In the genomic region with DNA sequence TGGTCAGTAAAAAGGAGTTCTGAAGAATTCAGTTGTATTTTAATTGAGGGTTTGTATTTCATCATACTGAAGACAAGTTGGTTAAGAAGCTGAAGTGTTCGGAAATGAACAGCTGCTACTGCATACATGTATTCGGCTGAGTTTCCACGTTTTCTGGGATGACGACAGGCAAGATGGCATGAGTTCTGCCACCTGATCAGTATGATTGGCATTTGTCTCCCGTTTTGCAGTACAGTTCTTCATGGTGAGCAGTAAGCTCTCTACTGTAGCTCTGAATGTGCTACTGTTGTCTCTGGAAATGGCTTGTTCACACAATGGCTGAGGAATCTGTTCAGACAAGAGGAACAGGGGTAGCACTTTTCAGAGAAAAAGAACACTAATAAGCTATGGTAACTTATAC, we compare ENCODE assay signal across 20 mouse cellular contexts. TPM values are rescaled to one million over a fixed set of nuclear protein-coding genes. Genes with fewer than 3 reads are reported as not detected.
DNase-seq lines count a peak whose midpoint lies in the region; ATAC-seq and TF ChIP-seq lines count a peak whose summit lies in the region.
"Had no signal": no experiment of that assay in that cellular context is flagged by ENCODE, and none has a peak within 500 bp of the region (broad histone marks: within the 10 kb centered on the region; RNA-seq: fewer than 3 reads in every experiment).

No protein-coding gene starts in this region.

- no peak overlapping the region for H3K4me3 ChIP-seq in forebrain, embryonic 14.5 days (ENCODE audit: low read depth, low read length)
- no peak overlapping the region for H3K4me3 ChIP-seq in forebrain, embryonic 11.5 days (ENCODE audit: low read depth, low read length)
- H3K4me3 ChIP-seq in forebrain, postnatal 0 days (ENCODE audit: low read depth, low read length), result no peak overlapping the region
- no peak overlapping the region for H3K4me3 ChIP-seq in forebrain, embryonic 10.5 days
- H3K4me3 ChIP-seq: embryonic facial prominence, embryonic 10.5 days; embryonic facial prominence, embryonic 12.5 days; forebrain, embryonic 15.5 days had no signal

- peak; percentile 10 for DNase-seq in forebrain, embryonic 14.5 days (ENCODE audit: low spot score)
- DNase-seq in forebrain, embryonic 11.5 days (ENCODE audit: low spot score), result no peak
- DNase-seq in forebrain, postnatal 0 days, result peak; percentile 58
- no peak for DNase-seq in forebrain, embryonic 10.5 days (ENCODE audit: extremely low spot score, low spot score)
- DNase-seq in ovary, postnatal 14 days (ENCODE audit: low spot score), result no peak
- DNase-seq: adrenal gland, adult 2 months; adrenal gland, postnatal 10 days; adrenal gland, postnatal 25 days; B cell, adult 2 months; cerebellum, adult 11-12 months; cerebellum, adult 2 months; cerebellum, adult 9-10 months; cerebellum, postnatal 10 days; cerebellum, postnatal 25 days had no signal

- ATAC-seq in forebrain, embryonic 14.5 days, result no peak
- no peak for ATAC-seq in forebrain, embryonic 11.5 days (replicated peaks; ENCODE audit: low FRiP score)
- ATAC-seq in forebrain, postnatal 0 days, result peak; percentile 58
- ATAC-seq: CD4-positive, CD25-positive, alpha-beta regulatory T cell, adult 4 months; forebrain, embryonic 15.5 days had no signal

- no peaks in the 10 kb centered on the region for H3K9me3 ChIP-seq in forebrain, embryonic 14.5 days (replicated peaks; ENCODE audit: control insufficient read depth, low read length)
- H3K9me3 ChIP-seq in forebrain, embryonic 11.5 days (ENCODE audit: control insufficient read depth, low read length), result no peaks in the 10 kb centered on the region
- H3K9me3 ChIP-seq in forebrain, postnatal 0 days (ENCODE audit: low read length), result no peaks in the 10 kb centered on the region
- no peaks in the 10 kb centered on the region for H3K9me3 ChIP-seq in forebrain, embryonic 10.5 days
- H3K9me3 ChIP-seq: embryonic facial prominence, embryonic 10.5 days; embryonic facial prominence, embryonic 12.5 days; forebrain, embryonic 15.5 days; G1E had no signal

- no peak overlapping the region for H3K9ac ChIP-seq in forebrain, embryonic 14.5 days (ENCODE audit: low read length)
- no peak overlapping the region for H3K9ac ChIP-seq in forebrain, embryonic 11.5 days (ENCODE audit: low read length)
- no peak overlapping the region for H3K9ac ChIP-seq in forebrain, postnatal 0 days
- H3K9ac ChIP-seq: embryonic facial prominence, embryonic 12.5 days; forebrain, embryonic 15.5 days had no signal

- no peak for TF ChIP-seq CTCF in forebrain, postnatal 0 days (IDR thresholded peaks at IDR 0.05; ENCODE audit: low read depth)

- H3K4me1 ChIP-seq in forebrain, embryonic 14.5 days (ENCODE audit: control insufficient read depth, insufficient read depth, low read length), result no peaks in the 10 kb centered on the region
- no peaks in the 10 kb centered on the region for H3K4me1 ChIP-seq in forebrain, embryonic 11.5 days (replicated peaks; ENCODE audit: control insufficient read depth, insufficient read depth, low read length)
- no peaks in the 10 kb centered on the region for H3K4me1 ChIP-seq in forebrain, postnatal 0 days (ENCODE audit: insufficient read depth)
- H3K4me1 ChIP-seq in forebrain, embryonic 10.5 days, result 0 out of 2 replicates have a peak, but pooled peaks cover 2% of the 10 kb centered on the region
- H3K4me1 ChIP-seq: embryonic facial prominence, embryonic 12.5 days; forebrain, embryonic 15.5 days had no signal

- no peak overlapping the region for H3K4me2 ChIP-seq in forebrain, embryonic 14.5 days (ENCODE audit: low read length)
- H3K4me2 ChIP-seq in forebrain, embryonic 11.5 days (ENCODE audit: low read depth, low read length, severe bottlenecking), result no peak overlapping the region
- no peak overlapping the region for H3K4me2 ChIP-seq in forebrain, postnatal 0 days (ENCODE audit: low read depth)
- H3K4me2 ChIP-seq: embryonic facial prominence, embryonic 12.5 days; forebrain, embryonic 15.5 days had no signal

- 76% methylated on average over 5 of the region's 5 CpGs for WGBS in forebrain, embryonic 14.5 days
- 89% methylated on average over 5 of the region's 5 CpGs for WGBS in forebrain, embryonic 11.5 days
- WGBS in forebrain, postnatal 0 days, result 56% methylated on average over 5 of the region's 5 CpGs
- WGBS in forebrain, embryonic 10.5 days, result 96% methylated on average over 5 of the region's 5 CpGs

- no peaks in the 10 kb centered on the region for H3K27me3 ChIP-seq in forebrain, embryonic 14.5 days (replicated peaks; ENCODE audit: control insufficient read depth, insufficient read depth, low read length)
- no peaks in the 10 kb centered on the region for H3K27me3 ChIP-seq in forebrain, embryonic 11.5 days (ENCODE audit: control insufficient read depth, insufficient read depth, low read length)
- H3K27me3 ChIP-seq in forebrain, postnatal 0 days (ENCODE audit: insufficient read depth, low read length), result no peaks in the 10 kb centered on the region
- no peaks in the 10 kb centered on the region for H3K27me3 ChIP-seq in forebrain, embryonic 10.5 days (ENCODE audit: poor library complexity, severe bottlenecking)
- H3K27me3 ChIP-seq: CH12.LX; embryonic facial prominence, embryonic 12.5 days; forebrain, embryonic 15.5 days had no signal

- H3K36me3 ChIP-seq in forebrain, embryonic 14.5 days (ENCODE audit: control insufficient read depth, insufficient read depth, low read length), result no peaks in the 10 kb centered on the region
- no peaks in the 10 kb centered on the region for H3K36me3 ChIP-seq in forebrain, embryonic 11.5 days (ENCODE audit: control insufficient read depth, insufficient read depth, low read length)
- no peaks in the 10 kb centered on the region for H3K36me3 ChIP-seq in forebrain, postnatal 0 days (ENCODE audit: insufficient read depth)
- no peaks in the 10 kb centered on the region for H3K36me3 ChIP-seq in forebrain, embryonic 10.5 days (replicated peaks)
- H3K36me3 ChIP-seq: embryonic facial prominence, embryonic 10.5 days; embryonic facial prominence, embryonic 12.5 days; forebrain, embryonic 15.5 days; G1E had no signal

- no peak overlapping the region for H3K27ac ChIP-seq in forebrain, embryonic 14.5 days (ENCODE audit: low read depth, low read length)
- no peak overlapping the region for H3K27ac ChIP-seq in forebrain, embryonic 11.5 days (ENCODE audit: low read depth, low read length)
- no peak overlapping the region for H3K27ac ChIP-seq in forebrain, postnatal 0 days (ENCODE audit: low read depth, low read length)
- H3K27ac ChIP-seq in forebrain, embryonic 10.5 days, result no peak overlapping the region
- H3K27ac ChIP-seq: embryonic facial prominence, embryonic 10.5 days; embryonic facial prominence, embryonic 12.5 days; forebrain, embryonic 15.5 days had no signal

RNA-seq across cellular contexts. Expression of a gene that starts 50.3 kb away (rescaled TPM):
- polyA plus RNA-seq in forebrain, embryonic 14.5 days (2014; fragmentation: Nextera tagmentation; extraction: Ambion mirVana), result 15.2 and 20.3 TPM in 2 replicates
- 34.3 and 35.3 TPM in 2 replicates for polyA plus RNA-seq in forebrain, embryonic 11.5 days (2014; fragmentation: Nextera tagmentation; extraction: Ambion mirVana)
- total RNA-seq in forebrain, postnatal 0 days (2014; rRNA removed), result 19.1 and 30.9 TPM in 2 replicates
- polyA plus RNA-seq in forebrain, postnatal 0 days (2015; fragmentation: Nextera tagmentation; extraction: Ambion mirVana), result 6.4 and 26.8 TPM in 2 replicates
- 5.3 and 8.7 TPM in 2 replicates for polyA plus RNA-seq in forebrain, embryonic 10.5 days (2016; fragmentation: Nextera tagmentation; extraction: Ambion mirVana)
- total RNA-seq: adrenal gland, adult 2 months; adrenal gland, postnatal 25 days had no signal
- polyA plus RNA-seq: CD4-positive, CD25-positive, alpha-beta regulatory T cell, adult 4 months had no signal

RNA-seq across cellular contexts. Expression of a gene that starts 58.5 kb away (rescaled TPM):
- 37.7 and 49.8 TPM in 2 replicates for polyA plus RNA-seq in forebrain, embryonic 14.5 days (2014; fragmentation: Nextera tagmentation; extraction: Ambion mirVana)
- polyA plus RNA-seq in forebrain, embryonic 11.5 days (2014; fragmentation: Nextera tagmentation; extraction: Ambion mirVana), result 44.3 and 47.7 TPM in 2 replicates
- 33.0 and 37.4 TPM in 2 replicates for total RNA-seq in forebrain, postnatal 0 days (2014; rRNA removed)
- 41.9 and 45.8 TPM in 2 replicates for polyA plus RNA-seq in forebrain, postnatal 0 days (2015; fragmentation: Nextera tagmentation; extraction: Ambion mirVana)
- 41.1 and 48.7 TPM in 2 replicates for polyA plus RNA-seq in forebrain, embryonic 10.5 days (2016; fragmentation: Nextera tagmentation; extraction: Ambion mirVana)

Comparison
In these comparisons a context has a peak if more than half of its experiments do, and no peak if none do; other contexts are left out.
1. DNase-seq: peak in forebrain, embryonic 14.5 days (single experiment) and forebrain, postnatal 0 days (single experiment); none in forebrain, embryonic 11.5 days (single experiment), forebrain, embryonic 10.5 days (single experiment) and ovary, postnatal 14 days (single experiment).